Mouse (Mus musculus): Measurements from ENCODE around the gene Ptch2.

Ptch2 gene

DNA sequence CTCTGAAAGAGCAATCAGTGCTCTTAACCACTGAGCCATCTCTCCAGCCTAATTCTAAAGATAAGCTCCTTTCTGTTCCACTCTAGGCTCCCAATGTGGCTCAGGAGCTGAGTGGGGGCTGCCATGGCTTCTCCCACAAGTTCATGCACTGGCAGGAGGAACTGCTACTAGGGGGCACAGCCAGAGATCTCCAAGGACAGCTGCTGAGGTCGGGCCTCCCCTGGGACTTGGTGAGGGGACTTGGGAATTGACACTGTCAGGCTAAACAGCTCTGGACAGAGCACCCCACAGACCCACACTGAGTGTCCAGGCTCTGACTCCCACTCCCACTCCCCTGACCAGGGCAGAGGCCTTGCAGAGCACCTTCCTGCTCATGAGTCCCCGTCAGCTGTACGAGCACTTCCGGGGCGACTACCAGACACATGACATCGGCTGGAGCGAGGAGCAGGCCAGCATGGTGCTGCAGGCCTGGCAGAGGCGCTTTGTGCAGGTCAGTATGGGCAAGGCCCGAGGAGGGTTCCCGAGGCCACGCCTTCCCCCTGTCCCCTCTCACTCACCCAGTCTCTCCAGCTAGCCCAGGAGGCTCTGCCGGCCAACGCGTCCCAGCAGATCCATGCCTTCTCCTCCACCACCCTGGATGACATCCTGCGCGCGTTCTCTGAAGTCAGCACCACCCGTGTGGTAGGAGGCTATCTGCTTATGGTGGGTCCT lies 12.1 kb downstream of the Ptch2 start:
- DNase-seq = no peak

GRCm38 (mm10) chr4:117108524-117108849 lies 12.6 kb downstream of the Ptch2 start:
- DNase-seq = no peak

DNA sequence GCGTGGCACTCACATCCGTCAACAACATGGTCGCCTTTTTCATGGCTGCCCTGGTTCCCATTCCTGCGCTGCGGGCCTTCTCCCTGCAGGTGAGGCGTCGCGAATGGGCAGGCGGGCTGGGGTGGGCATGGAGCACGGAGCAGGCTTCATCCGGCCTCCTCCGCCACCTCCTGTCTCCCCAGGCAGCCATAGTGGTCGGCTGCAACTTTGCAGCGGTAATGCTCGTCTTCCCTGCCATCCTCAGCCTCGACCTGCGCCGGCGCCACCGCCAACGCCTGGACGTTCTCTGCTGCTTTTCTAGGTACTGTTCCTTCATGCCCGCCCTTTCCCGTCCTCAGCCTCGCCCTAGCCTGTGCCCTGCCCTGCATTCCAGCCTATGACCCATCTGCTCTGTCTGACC lies 13.5 kb downstream of the Ptch2 start:
- DNase-seq = no peak

DNA sequence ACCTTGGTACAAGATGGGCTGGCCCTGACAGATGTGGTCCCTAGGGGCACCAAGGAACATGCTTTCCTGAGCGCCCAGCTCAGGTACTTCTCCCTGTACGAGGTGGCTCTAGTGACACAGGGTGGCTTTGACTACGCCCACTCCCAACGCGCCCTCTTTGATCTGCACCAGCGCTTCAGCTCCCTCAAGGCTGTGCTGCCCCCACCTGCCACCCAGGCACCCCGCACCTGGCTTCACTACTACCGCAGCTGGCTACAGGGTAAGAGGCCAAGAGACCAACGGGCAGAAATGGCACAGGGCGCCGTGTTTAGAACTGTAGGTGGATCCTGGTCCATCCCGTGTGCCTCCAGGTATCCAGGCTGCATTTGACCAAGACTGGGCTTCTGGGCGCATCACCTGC lies 14.4 kb downstream of the Ptch2 start:
- no peak for DNase-seq

- DNase-seq = no peak
These were observed 15.1 kb downstream of the Ptch2 start for GRCm38 (mm10) chr4:117110985-117111384.

DNA sequence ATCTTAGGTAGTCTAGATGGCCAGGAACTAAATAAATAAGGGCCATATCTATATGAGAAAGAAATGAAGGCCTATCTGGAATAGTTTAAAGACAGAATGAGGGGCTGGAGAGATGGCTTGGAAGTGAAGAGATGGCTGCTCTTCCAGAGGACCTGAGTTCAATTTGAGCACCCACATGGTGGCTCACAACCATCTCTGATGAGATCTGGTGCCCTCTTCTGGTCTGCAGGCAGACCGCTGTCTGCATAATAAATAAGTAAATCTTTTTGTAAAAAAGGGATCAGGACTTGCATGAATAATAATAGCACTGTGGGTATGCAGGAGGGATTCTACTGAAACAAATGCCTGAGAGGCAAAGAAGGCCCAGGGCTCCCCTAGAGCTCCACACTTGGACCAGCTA lies 17.4 kb downstream of the Ptch2 start:
- DNase-seq = no peak

- no peak for DNase-seq
These were observed 19.7 kb downstream of the Ptch2 start for GRCm38 (mm10) chr4:117115592-117115991.

GRCm38 (mm10) chr4:117117931-117118330 lies 22.1 kb downstream of the Ptch2 start:
- no peak for DNase-seq

DNA sequence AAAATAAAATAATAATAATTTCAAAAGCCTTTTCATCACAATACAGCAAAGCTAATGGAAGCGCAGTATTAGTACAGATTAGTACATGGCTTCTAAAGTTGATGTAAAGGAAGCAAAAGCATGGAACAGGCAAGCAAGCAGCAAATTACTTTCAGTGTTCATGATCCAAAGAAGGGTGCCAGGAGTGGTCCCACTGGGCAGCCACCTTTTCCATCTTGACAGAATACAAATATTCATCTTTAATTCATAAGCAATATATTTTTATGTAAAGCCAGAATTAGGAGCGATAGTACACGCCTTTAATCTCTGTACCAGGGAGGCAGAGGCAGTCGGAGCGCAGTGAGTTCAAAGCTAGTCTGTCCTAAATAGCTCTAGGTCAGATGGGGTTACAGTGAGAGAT lies 23.8 kb downstream of the Ptch2 start:
- DNase-seq = no peak

DNA sequence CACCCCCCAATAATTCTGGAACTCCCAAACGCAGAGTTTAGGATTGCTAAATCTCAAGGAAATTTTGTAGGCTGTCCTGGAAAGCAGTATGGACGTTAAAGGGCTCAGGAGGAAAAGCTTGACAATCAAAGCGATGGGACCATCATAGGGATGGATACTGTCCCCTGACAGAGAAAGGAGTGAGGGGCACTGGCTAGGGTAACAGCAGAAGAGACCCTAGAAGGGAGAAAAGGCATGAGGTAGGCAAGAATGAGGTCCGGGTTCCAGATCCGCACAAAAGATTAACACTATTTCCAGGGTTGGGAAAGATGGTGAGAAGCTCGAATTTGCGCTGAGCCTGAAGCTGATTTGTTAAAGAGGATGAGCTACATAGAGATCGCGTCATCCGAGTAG lies 24.2 kb downstream of the Ptch2 start:
- DNase-seq = no peak

DNA sequence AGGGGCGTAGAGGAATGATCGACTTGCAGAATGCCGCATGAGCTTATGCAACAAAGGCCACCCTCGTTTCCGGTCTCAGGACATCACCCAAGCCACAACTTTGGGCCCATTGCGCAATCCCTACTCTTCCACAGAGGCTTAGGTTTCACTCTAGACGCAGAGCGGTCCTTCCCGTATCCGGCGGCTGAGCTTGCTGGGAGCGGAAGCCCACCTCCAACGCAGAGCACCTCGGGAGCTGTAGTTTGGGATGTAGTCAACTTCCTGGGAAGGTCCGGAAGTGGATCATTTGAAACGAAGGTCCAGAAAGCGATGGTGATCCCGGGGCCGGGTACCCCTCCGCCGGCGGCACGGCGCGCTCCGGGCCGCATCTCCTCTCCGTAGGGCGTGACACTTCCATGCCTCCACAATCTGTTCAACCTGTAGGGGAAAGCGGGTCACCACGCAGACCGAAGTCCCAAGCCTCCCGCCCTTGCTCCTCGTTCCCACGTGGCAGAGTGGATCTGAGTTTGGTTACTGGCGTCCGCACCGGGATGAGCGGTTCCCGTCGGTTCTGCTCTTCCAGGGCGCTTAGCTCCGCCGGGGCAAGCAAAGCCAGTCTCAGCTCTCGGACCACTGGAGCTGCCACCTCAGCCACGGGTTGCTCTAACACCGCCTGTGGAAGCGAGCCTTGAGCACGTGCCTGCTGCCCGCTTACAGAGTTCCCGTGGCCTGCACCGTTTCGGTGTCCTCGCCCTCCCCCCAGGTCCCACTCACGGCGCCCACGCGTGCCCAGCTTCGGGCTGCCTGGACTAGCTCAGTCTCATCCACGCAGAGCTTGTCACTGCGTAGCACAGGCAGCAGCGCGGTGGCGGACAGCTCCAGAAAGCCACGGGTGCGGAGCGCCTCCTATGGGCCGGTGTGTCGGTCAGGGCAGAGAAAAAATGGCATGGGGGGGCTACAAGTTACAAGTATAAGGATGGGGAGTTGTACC lies 24.9 kb downstream of the Ptch2 start:
- peak; percentile 95 to 99 for DNase-seq

- no peak for DNase-seq
These were observed 26.3 kb downstream of the Ptch2 start for GRCm38 (mm10) chr4:117122209-117122608.

DNA sequence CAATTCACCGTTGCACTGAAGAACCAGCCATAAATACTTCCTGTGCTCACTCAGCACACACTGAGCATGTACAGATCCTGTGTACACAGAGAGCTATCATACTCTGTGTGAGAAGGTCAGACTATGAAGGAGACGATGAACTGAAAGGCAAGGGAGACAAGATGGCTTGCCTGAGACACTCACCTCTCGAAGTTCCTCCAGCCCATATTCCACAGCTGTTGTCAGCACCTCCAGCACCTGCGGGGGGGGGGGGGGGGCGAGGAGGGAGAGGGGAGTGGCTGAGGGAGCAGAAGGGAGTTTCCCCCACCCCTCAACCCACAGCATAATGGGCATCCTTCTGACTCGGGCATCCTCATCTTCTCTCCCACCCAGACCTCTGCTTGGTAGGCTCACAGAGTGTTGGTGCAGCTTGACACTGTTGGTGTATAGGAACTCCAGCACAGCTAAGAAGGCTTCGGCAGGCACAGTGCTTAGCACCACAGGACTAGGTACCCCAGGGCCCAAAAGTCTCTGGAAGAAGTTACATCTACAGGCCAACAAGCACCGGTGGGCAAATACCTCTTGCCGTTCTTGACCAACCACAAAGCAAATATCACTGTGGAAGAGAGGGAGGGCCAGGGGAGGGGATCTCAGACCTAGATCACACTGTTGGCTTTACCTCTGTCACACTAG lies 27.8 kb downstream of the Ptch2 start:
- DNase-seq = no peak

GRCm38 (mm10) chr4:117124218-117124517 lies 28.3 kb downstream of the Ptch2 start:
- no peak for DNase-seq

DNA sequence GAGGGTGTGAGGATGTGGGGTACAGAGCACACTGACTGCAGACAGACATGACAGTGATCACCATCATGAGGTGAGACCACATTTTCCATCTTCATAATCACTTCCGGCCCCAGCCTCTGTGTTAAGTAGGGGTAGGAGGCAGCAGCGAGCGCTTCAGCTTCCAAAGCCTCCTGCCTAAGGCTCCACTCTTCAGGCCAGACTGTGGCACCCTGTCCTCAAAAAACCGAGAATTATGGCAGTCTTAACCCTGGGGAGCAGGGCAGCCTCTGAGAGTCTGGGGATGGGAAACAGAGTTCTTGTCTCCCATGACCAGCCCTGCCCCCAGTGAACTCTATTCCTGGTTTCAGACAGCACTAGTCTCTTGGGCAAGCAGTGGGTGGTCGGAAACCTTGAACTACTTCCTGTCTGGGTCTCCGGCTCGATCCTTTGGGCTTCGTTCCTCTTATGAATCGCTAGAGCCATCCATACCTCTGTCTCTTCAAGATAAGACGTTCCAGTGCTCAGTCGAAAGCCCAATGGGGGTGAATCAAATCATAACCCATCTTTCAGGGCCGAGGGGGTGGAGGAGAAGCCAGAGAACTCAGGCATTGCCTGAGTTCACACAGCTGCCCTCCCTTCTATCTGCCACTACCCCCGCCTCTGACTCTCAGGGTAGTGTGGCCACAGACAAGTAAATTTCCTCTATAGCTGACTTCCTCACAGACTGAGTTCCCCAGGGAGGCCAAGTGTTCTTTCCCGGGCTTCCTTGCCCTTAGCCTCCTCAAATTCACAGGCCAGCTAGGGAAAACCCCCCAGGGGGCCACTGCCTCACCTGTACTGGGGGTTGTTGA lies 28.9 kb downstream of the Ptch2 start:
- peak; percentile 50 for DNase-seq

DNA sequence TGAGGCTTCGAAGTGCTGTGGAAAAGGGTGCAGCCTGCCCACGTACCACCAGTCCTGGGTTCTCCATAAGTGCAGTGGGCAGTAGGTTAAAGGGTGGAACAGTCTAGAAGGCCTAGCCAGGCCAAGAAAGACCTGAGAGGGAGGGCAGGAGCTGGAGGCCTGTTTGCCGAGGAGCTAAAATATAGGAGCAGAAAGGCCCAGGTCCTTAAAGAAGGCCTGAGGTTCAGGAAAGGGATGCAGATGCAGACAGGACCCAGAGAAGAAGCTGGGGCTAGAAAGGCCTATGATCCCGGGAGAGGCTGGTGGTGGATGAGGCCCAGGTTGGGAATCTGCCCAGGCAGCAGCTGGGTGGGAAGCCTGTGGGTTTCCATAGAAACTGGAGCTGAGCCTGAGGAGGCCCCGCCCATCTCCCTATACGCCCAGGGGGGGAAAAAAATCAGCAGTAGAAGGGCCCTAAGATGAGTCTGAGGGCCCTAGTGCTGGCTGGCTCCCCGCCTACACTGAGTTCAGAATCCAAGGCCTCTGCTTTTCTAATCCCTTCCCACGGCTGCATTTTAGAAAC lies 29.6 kb downstream of the Ptch2 start, which contains the start of gene Btbd19:
Gene Btbd19 (minus strand): TSS at position 378 of the 562 bp plus-strand sequence.
- DNase-seq = peak; percentile 55 to 69

GRCm38 (mm10) chr4:117125910-117126674 lies 30.2 kb downstream of the Ptch2 start:
- peak; percentile 81 to 91 for DNase-seq

- no peak for DNase-seq
These were observed 30.9 kb downstream of the Ptch2 start, which contains the start of gene Tctex1d4 for GRCm38 (mm10) chr4:117126675-117127290. TSS of gene Tctex1d4 (plus strand) at chr4:117126794.

GRCm38 (mm10) chr4:117127991-117128686 lies 32.3 kb downstream of the Ptch2 start:
- no peak for DNase-seq

DNA sequence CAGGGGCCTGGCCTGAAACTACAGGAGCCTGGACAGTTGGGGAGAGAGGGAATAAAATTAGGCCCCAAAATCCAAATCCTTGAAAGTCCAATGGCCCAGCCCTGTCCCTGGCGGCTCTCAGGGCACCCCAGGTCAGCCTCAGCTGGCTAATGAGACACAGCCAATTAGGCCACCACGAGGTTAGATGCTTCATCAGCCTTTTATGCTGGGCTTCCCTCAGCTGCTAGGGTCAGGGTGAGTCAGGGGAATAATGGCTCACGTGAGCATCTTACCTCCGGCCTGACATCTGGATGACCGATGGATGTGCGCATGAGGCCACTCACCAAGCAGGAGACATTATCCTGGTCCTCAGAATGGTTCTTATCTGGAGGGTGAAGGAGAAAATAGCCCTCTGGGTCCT lies 34.9 kb downstream of the Ptch2 start:
- no peak for DNase-seq
